Mouse (Mus musculus) testis, postnatal 14 days (tissue): ENCODE data around the gene Amd1.

Experiments used
- DNase-seq: peaks from one replicate; pipeline ENCODE4 v3.0.0; 2021; ENCODE audit warnings: low spot score

The Amd1 gene

GRCm38 (mm10) chr10:40302140-40302985 is at the start of gene Amd1:
Gene Amd1, minus strand, starts transcription at chr10:40302186.
- peak; percentile 100 for DNase-seq

- DNase-seq, result no peak
Measured at GRCm38 (mm10) chr10:40351156-40351555, 49.2 kb upstream of the Amd1 start.

- DNase-seq, result no peak
Measured at GRCm38 (mm10) chr10:40350245-40350932, 48.4 kb upstream of the Amd1 start.

GRCm38 (mm10) chr10:40349631-40350177 is 47.7 kb upstream of the Amd1 start:
- DNase-seq, result no peak

GRCm38 (mm10) chr10:40348566-40349536 is 46.9 kb upstream of the Amd1 start:
- peak; percentile 99 for DNase-seq

- no peak for DNase-seq
Measured at GRCm38 (mm10) chr10:40347461-40347954, 45.5 kb upstream of the Amd1 start.

- DNase-seq, result no peak
Measured at GRCm38 (mm10) chr10:40346776-40347403, 44.9 kb upstream of the Amd1 start.

GRCm38 (mm10) chr10:40342036-40342435 is 40.0 kb upstream of the Amd1 start:
- no peak for DNase-seq

GRCm38 (mm10) chr10:40339351-40339964 is 37.5 kb upstream of the Amd1 start, which contains the start of gene Cdk19:
Gene Cdk19, plus strand, starts transcription at chr10:40339564.
- no peak for DNase-seq

- DNase-seq, result no peak
Measured at GRCm38 (mm10) chr10:40332864-40333263, 30.9 kb upstream of the Amd1 start.

- DNase-seq, result no peak
Measured at GRCm38 (mm10) chr10:40330262-40330661, 28.3 kb upstream of the Amd1 start.

GRCm38 (mm10) chr10:40328004-40328551 is 26.1 kb upstream of the Amd1 start:
- DNase-seq, result peak; percentile 79

GRCm38 (mm10) chr10:40320306-40320705 is 18.3 kb upstream of the Amd1 start:
- no peak for DNase-seq

- DNase-seq, result no peak
Measured at GRCm38 (mm10) chr10:40316841-40317585, 15.0 kb upstream of the Amd1 start.

GRCm38 (mm10) chr10:40312781-40313180 is 10.8 kb upstream of the Amd1 start:
- DNase-seq, result peak; percentile 59

GRCm38 (mm10) chr10:40309884-40310635 is 8.1 kb upstream of the Amd1 start:
- DNase-seq, result peak; percentile 22

- no peak for DNase-seq
Measured at GRCm38 (mm10) chr10:40307826-40308583, 6.0 kb upstream of the Amd1 start.

- no peak for DNase-seq
Measured at GRCm38 (mm10) chr10:40305989-40306388, 4.0 kb upstream of the Amd1 start.
